Mouse (Mus musculus) E14TG2a.4 (cell line): ENCODE measurements around the gene Chsy1.

Experiments
- CTCF ChIP-seq: conservative IDR thresholded peaks from 2 replicates; pipeline ENCODE4 v1.5.1; 2014; ENCODE audit warnings: low read length
- NANOG ChIP-seq: IDR thresholded peaks from 2 replicates; pipeline ENCODE4 v1.6.1; 2014; ENCODE audit warnings: borderline replicate concordance, low read length, mixed read lengths
- POU5F1 ChIP-seq: IDR thresholded peaks from 2 replicates; pipeline ENCODE4 v1.6.1; 2014; ENCODE audit warnings: low read length, borderline replicate concordance

- no peak for TF ChIP-seq CTCF
- no peak for TF ChIP-seq POU5F1
- no peak for TF ChIP-seq NANOG
These were observed 29.7 kb upstream of the Chsy1 start, which contains the start of gene Selenos for GRCm38 (mm10) chr7:66079364-66080230.
